Mouse (Mus musculus) liver, adult 2 months (tissue): ENCODE data around the gene Adgrf1. TPM values are rescaled to one million over a fixed set of nuclear protein-coding genes. Genes with fewer than 3 reads are reported as not detected.
"Not testable (repeated sequence)": the region's sequence is repeated elsewhere in the genome, so short reads cannot be mapped to it uniquely, and the experiment has no call there.

Experiments used
- DNase-seq: peaks from one replicate; pipeline ENCODE4 v3.0.0-alpha.2; 2011; ENCODE audit warnings: low read depth, low spot score; ENCODE audit errors: extremely low read depth
- H3K27ac ChIP-seq: fragments of 200-500 bp; replicated peaks from 2 replicates; pipeline ENCODE4 v1.5.1; 2012; ENCODE audit warnings: low read depth, mild to moderate bottlenecking, control low read depth, inconsistent platforms, low read length; ENCODE audit not compliant: insufficient read depth
- H3K27me3 ChIP-seq: fragments of 200-500 bp; 2 replicates; pipeline ENCODE4 v1.6.1; 2012; ENCODE audit warnings: mild to moderate bottlenecking, moderate library complexity, low read length, inconsistent platforms; ENCODE audit not compliant: control insufficient read depth, insufficient read depth
- H3K36me3 ChIP-seq: fragments of 200-500 bp; 2 replicates; pipeline ENCODE4 v1.6.1; 2012; ENCODE audit warnings: low read length, inconsistent platforms; ENCODE audit not compliant: control insufficient read depth, insufficient read depth
- H3K4me1 ChIP-seq: fragments of 200-500 bp; 2 replicates; pipeline ENCODE4 v1.6.1; 2011; ENCODE audit warnings: low read length; ENCODE audit not compliant: control insufficient read depth, insufficient read depth
- H3K4me3 ChIP-seq: fragments of 200-500 bp; 2 replicates; pipeline ENCODE4 v1.5.1; 2011; ENCODE audit warnings: low read depth, mild to moderate bottlenecking, control low read depth, low read length, moderate library complexity; ENCODE audit not compliant: insufficient read depth
- H3K79me2 ChIP-seq: fragments of 200-500 bp; 2 replicates; pipeline ENCODE4 v1.6.1; 2012; ENCODE audit warnings: inconsistent platforms, mild to moderate bottlenecking, low read length, moderate library complexity; ENCODE audit not compliant: control insufficient read depth, insufficient read depth
- H3K9ac ChIP-seq: fragments of 200-500 bp; 2 replicates; pipeline ENCODE4 v1.6.1; 2012; ENCODE audit warnings: low read depth, mild to moderate bottlenecking, control low read depth, inconsistent platforms, low read length
- CTCF ChIP-seq: fragments of 200-500 bp; IDR thresholded peaks from 2 replicates; pipeline ENCODE4 v1.5.1; 2011; ENCODE audit warnings: low read depth, low read length, control low read depth
- POLR2A ChIP-seq: fragments of 200-500 bp; IDR thresholded peaks from 2 replicates; pipeline ENCODE4 v1.6.1; 2011; ENCODE audit warnings: low read length, control low read depth; ENCODE audit not compliant: insufficient read depth; ENCODE audit errors: extremely low read depth
- WGBS: fragments of 180-500 bp; shearing (Covaris S2); methylation state at CpG from one replicate; pipeline ENCODE4 v1.1.7; 2018; 5-methylcytosine and 5-hydroxymethylcytosine counted together
- polyA plus RNA-seq: library from polyadenylated mRNA; depleted of rRNA; stranded (reverse); fragments of >200 nt; gene quantifications from 2 replicates; pipeline ENCODE4 v1.2.3, GENCODE M21; 2012
- total RNA-seq: library from RNA; depleted of rRNA; stranded (reverse); fragments of >200 nt; gene quantifications from 2 replicates; pipeline ENCODE4 v1.2.3, GENCODE M21; 2014

Gene Adgrf1
- total and polyA plus RNA-seq, 2 experiments = 6.2 to 7.2 TPM

DNA sequence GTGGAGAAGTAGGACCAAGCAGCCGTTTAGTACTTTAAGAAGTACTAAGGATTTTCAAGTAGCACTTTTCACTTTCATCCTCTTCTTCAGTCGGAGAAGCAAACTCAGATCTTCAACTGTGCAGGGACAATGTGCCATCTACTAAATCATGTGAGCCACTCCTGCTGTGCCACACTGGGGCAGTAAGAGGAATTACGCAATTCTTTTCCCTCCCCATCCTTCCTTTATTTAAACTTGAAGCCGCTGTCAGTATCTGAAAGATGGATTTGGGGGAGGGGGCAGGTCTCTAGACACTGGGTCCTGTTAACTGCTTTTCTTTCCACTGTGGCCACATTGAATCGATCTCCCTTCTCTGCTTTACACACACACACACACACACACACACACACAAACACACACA lies 62.6 kb downstream of the Adgrf1 start:
- H3K9ac ChIP-seq = no peak overlapping the region
- TF ChIP-seq POLR2A = no peak
- no peaks in the 10 kb centered on the region for H3K36me3 ChIP-seq
- no peaks in the 10 kb centered on the region for H3K79me2 ChIP-seq
- DNase-seq = no peak
- no peak overlapping the region for H3K27ac ChIP-seq
- 56% methylated on average over 5 of the region's 5 CpGs for WGBS
- no peak overlapping the region for H3K4me3 ChIP-seq
- H3K27me3 ChIP-seq = no peaks in the 10 kb centered on the region
- H3K4me1 ChIP-seq = peaks cover 2% of the 10 kb centered on the region; the same call in 1 of the 2 replicates

DNA sequence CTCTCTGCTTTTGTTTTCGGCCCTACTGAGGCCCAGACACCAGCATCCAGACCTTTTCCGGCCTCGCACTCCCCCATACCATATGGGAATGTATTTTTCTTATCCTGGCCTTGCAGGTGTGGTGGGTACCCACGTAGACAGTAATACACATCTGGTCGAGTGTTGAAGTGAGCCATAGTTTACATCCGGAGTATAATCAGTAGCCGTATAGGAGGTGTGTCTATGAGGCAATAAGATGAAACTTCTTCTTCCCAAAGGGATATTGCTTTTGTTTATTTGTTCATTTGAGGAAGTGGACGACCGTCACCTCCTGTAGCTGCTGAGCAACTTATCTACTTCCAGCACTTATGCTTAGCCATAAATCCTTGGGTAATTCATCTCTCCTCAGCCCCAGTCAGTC lies 63.9 kb downstream of the Adgrf1 start:
- H3K27ac ChIP-seq = no peak overlapping the region
- no peak overlapping the region for H3K4me3 ChIP-seq
- no peak overlapping the region for H3K9ac ChIP-seq
- H3K4me1 ChIP-seq = peaks cover 1% of the 10 kb centered on the region; the same call in 1 of the 2 replicates
- H3K36me3 ChIP-seq = no peaks in the 10 kb centered on the region
- no peaks in the 10 kb centered on the region for H3K79me2 ChIP-seq
- WGBS = 82% methylated on average over 9 of the region's 9 CpGs
- no peak for DNase-seq
- no peak for TF ChIP-seq POLR2A
- TF ChIP-seq CTCF = no peak
- no peaks in the 10 kb centered on the region for H3K27me3 ChIP-seq

DNA sequence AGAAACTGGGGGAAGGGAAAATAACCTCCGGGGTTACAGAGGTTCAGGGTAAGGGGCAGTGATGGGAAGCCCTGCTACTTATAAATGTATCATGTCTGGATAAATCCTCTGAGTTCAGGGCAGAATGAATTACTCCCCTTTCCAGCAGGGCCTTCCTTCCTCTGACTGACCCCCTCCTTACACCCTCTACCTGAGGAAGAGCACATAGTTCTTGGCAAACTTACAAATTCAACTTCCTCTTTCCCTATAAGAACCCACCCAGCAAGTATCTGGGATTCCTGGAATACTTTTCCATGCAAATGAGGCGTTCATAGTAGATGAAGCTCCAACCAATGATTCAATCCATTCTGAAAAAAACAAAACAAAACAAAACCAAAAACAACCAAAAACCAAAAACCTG lies 67.5 kb downstream of the Adgrf1 start:
- WGBS = 87% methylated on average over 2 of the region's 2 CpGs
- DNase-seq = no peak
- Histone ChIP-seq H3K27me3 (no peaks in the 10 kb centered on the region), H3K79me2 (no peaks in the 10 kb centered on the region), H3K9ac (no peak overlapping the region), H3K36me3 (no peaks in the 10 kb centered on the region), H3K4me3 (no peak overlapping the region), H3K27ac (no peak overlapping the region), H3K4me1 (no peaks in the 10 kb centered on the region)
- no peak for TF ChIP-seq CTCF
- no peak for TF ChIP-seq POLR2A

- Histone ChIP-seq H3K36me3 (no peaks in the 10 kb centered on the region), H3K4me1 (no peaks in the 10 kb centered on the region), H3K27ac (no peak overlapping the region), H3K27me3 (no peaks in the 10 kb centered on the region), H3K9ac (no peak overlapping the region), H3K4me3 (no peak overlapping the region), H3K79me2 (no peaks in the 10 kb centered on the region)
- no peak for DNase-seq
- TF ChIP-seq POLR2A = no peak
- TF ChIP-seq CTCF = no peak
- 87% methylated on average over 3 of the region's 3 CpGs for WGBS
Measured at GRCm38 (mm10) chr17:43338279-43338678, 68.2 kb downstream of the Adgrf1 start.

DNA sequence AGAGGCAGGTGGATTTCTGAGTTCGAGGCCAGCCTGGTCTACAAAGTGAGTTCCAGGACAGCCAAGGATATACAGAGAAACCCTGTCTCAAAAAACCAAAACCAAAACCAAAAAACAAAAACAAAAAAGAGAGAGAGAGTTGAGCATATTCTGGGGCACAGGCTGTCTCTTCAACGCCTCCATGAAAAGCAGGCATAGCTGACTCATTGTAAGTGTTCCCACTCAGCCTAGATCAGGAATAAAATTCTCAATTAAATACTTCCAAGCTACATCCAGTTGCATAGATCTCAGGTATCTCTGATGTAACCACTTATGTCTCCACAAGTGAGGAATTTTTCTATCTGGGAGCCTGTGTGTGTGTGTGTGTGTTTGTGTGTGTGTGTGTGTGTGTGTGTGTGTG lies 76.4 kb downstream of the Adgrf1 start:
- H3K4me3 ChIP-seq, DNase-seq, H3K36me3 ChIP-seq, H3K4me1 ChIP-seq, H3K27me3 ChIP-seq, H3K9ac ChIP-seq, H3K79me2 ChIP-seq, H3K27ac ChIP-seq: not testable (repeated sequence)
- WGBS = 95% methylated on average over 2 of the region's 2 CpGs

- peaks cover 11% of the 10 kb centered on the region for H3K4me1 ChIP-seq
- no peaks in the 10 kb centered on the region for H3K79me2 ChIP-seq
- WGBS = 5% methylated on average over 9 of the region's 9 CpGs
- no peaks in the 10 kb centered on the region for H3K36me3 ChIP-seq
- H3K4me3 ChIP-seq = no peak overlapping the region
- peak; percentile 33 for DNase-seq
- no peak overlapping the region for H3K27ac ChIP-seq
- H3K9ac ChIP-seq = no peak overlapping the region
- no peak for TF ChIP-seq POLR2A
- no peak for TF ChIP-seq CTCF
- H3K27me3 ChIP-seq = no peaks in the 10 kb centered on the region
Measured at GRCm38 (mm10) chr17:43357902-43358539, 87.9 kb downstream of the Adgrf1 start.
